ENCODE assay signal across 12 mouse cellular contexts in the genomic region with DNA sequence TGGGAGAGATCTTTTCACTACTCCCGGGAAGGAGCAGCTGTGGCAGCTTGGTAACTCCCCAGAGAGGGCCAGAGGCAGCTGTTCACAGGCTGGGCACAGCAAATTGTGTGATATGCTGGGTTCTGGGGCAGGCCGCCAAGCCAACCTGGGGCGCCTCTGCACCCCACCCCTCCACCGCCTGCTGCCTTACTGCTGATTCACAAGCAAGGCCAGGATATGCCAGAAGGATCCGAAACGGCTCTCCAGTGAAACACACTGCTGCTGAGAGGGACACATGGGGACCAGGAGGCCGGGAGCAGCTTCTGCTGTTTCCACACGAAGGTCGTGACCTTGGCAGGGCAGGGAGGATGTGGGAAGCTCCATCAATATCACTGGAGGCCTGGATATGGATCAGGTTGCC.
DNase-seq lines count a peak whose midpoint lies in the region; ATAC-seq lines count a peak whose summit lies in the region.
"Had no signal": no experiment of that assay in that cellular context is flagged by ENCODE, and none has a peak within 500 bp of the region (broad histone marks: within the 10 kb centered on the region; RNA-seq: fewer than 3 reads in every experiment).

No protein-coding gene starts in this region.

- peak; percentile 72 for DNase-seq in embryo, embryonic 10 days (ENCODE audit: low spot score)
- DNase-seq in embryo, embryonic 9.5 days (ENCODE audit: extremely low spot score), result no peak
- DNase-seq in cerebellum, postnatal 14 days, result peak; percentile 68 to 69
- DNase-seq in neural tube, embryonic 10.5 days (ENCODE audit: extremely low spot score, low spot score), result peak; percentile 51
- DNase-seq in liver, result no peak
- no peak for DNase-seq in Muller cell, postnatal 12 days (ENCODE audit: inconsistent ontology term)
- DNase-seq: adrenal gland, adult 8-10 months had no signal

- peaks cover 23% of the 10 kb centered on the region for H3K4me1 ChIP-seq in hindbrain, embryonic 13.5 days (replicated peaks)
- H3K4me1 ChIP-seq in heart, embryonic 12.5 days (replicated peaks), result peaks cover 3% of the 10 kb centered on the region; the same call in 1 of the 2 replicates
- H3K4me1 ChIP-seq: lung, embryonic 15.5 days had no signal

- no peak overlapping the region for H3K4me2 ChIP-seq in hindbrain, embryonic 13.5 days
- H3K4me2 ChIP-seq in heart, embryonic 12.5 days, result no peak overlapping the region
- H3K4me2 ChIP-seq: forebrain, embryonic 12.5 days; kidney, embryonic 15.5 days; lung, embryonic 15.5 days had no signal

- no peak overlapping the region for H3K9ac ChIP-seq in hindbrain, embryonic 13.5 days
- no peak overlapping the region for H3K9ac ChIP-seq in heart, embryonic 12.5 days
- H3K9ac ChIP-seq: forebrain, embryonic 12.5 days; kidney, embryonic 15.5 days; lung, embryonic 15.5 days had no signal

- H3K27me3 ChIP-seq in hindbrain, embryonic 13.5 days, result no peaks in the 10 kb centered on the region
- H3K27me3 ChIP-seq in heart, embryonic 12.5 days (replicated peaks), result peaks cover 4% of the 10 kb centered on the region; the same call in 1 of the 2 replicates
- H3K27me3 ChIP-seq: kidney, embryonic 15.5 days; lung, embryonic 15.5 days had no signal

- 48% methylated on average over 9 of the region's 9 CpGs for WGBS in hindbrain, embryonic 13.5 days
- 47% methylated on average over 9 of the region's 9 CpGs for WGBS in heart, embryonic 12.5 days

- peak overlapping the region; percentile 18; the same call in 1 of the 2 replicates for H3K27ac ChIP-seq in hindbrain, embryonic 13.5 days
- no peak overlapping the region for H3K27ac ChIP-seq in heart, embryonic 12.5 days (ENCODE audit: poor library complexity, severe bottlenecking)
- H3K27ac ChIP-seq: forebrain, embryonic 12.5 days; kidney, embryonic 15.5 days; lung, embryonic 15.5 days had no signal

- no peak overlapping the region for H3K4me3 ChIP-seq in hindbrain, embryonic 13.5 days
- H3K4me3 ChIP-seq in heart, embryonic 12.5 days, result no peak overlapping the region
- H3K4me3 ChIP-seq: forebrain, embryonic 12.5 days; kidney, embryonic 15.5 days; lung, embryonic 15.5 days had no signal

- H3K9me3 ChIP-seq in hindbrain, embryonic 13.5 days, result no peaks in the 10 kb centered on the region
- H3K9me3 ChIP-seq in heart, embryonic 12.5 days (replicated peaks), result peaks cover 3% of the 10 kb centered on the region; the same call in 1 of the 2 replicates
- H3K9me3 ChIP-seq: forebrain, embryonic 12.5 days; kidney, embryonic 15.5 days; lung, embryonic 15.5 days had no signal

- ATAC-seq in hindbrain, embryonic 13.5 days (ENCODE audit: low FRiP score), result no peak
- no peak for ATAC-seq in heart, embryonic 12.5 days (ENCODE audit: insufficient number of reproducible peaks, low FRiP score)

- no peaks in the 10 kb centered on the region for H3K36me3 ChIP-seq in hindbrain, embryonic 13.5 days
- H3K36me3 ChIP-seq in heart, embryonic 12.5 days, result no peaks in the 10 kb centered on the region
- H3K36me3 ChIP-seq: forebrain, embryonic 12.5 days; kidney, embryonic 15.5 days; lung, embryonic 15.5 days had no signal

Comparison
In these comparisons a context has a peak if more than half of its experiments do, and no peak if none do; other contexts are left out.
1. DNase-seq: peak in embryo, embryonic 10 days (single experiment), cerebellum, postnatal 14 days (2 of 2) and neural tube, embryonic 10.5 days (single experiment); none in embryo, embryonic 9.5 days (single experiment), liver (single experiment) and Muller cell, postnatal 12 days (single experiment).